Mouse (Mus musculus): ENCODE measurements around the gene Snap91. TPM values are rescaled to one million over a fixed set of nuclear protein-coding genes. Genes with fewer than 3 reads are reported as not detected.
A peak's percentile ranks its signal among the peaks of the same experiment; 100 is the strongest.

The Snap91 gene
- polyA plus RNA-seq, 1 experiment from 2014 or later: 3.8 TPM

- Histone ChIP-seq H3K27me3 (no peaks in the 10 kb centered on the region), H3K27ac (no peak overlapping the region), H3K4me1 (no peaks in the 10 kb centered on the region), H3K4me2 (no peak overlapping the region), H3K9me3 (no peaks in the 10 kb centered on the region), H3K4me3 (no peak overlapping the region), H3K9ac (no peak overlapping the region), H3K36me3 (no peaks in the 10 kb centered on the region)
- no peak for ATAC-seq (ENCODE audit: insufficient number of reproducible peaks, insufficient read depth, low FRiP score, low TSS enrichment, low read depth)
- 48% methylated on average over 4 of the region's 4 CpGs for WGBS
These were observed 102.2 kb downstream of the Snap91 start for GRCm38 (mm10) chr9:86778212-86778611.

GRCm38 (mm10) chr9:86777309-86777708, 103.1 kb downstream of the Snap91 start:
- Histone ChIP-seq H3K27ac (no peak overlapping the region), H3K4me2 (no peak overlapping the region), H3K27me3 (no peaks in the 10 kb centered on the region), H3K36me3 (no peaks in the 10 kb centered on the region), H3K9me3 (no peaks in the 10 kb centered on the region), H3K4me1 (no peaks in the 10 kb centered on the region), H3K4me3 (no peak overlapping the region), H3K9ac (no peak overlapping the region)
- no peak for ATAC-seq (ENCODE audit: insufficient number of reproducible peaks, insufficient read depth, low FRiP score, low TSS enrichment, low read depth)
- WGBS: 61% methylated on average over 7 of the region's 7 CpGs

- Histone ChIP-seq H3K27me3 (no peaks in the 10 kb centered on the region), H3K4me1 (no peaks in the 10 kb centered on the region), H3K4me3 (no peak overlapping the region), H3K9ac (no peak overlapping the region), H3K4me2 (no peak overlapping the region), H3K27ac (no peak overlapping the region), H3K36me3 (no peaks in the 10 kb centered on the region), H3K9me3 (no peaks in the 10 kb centered on the region)
- 91% methylated on average over 6 of the region's 6 CpGs for WGBS
- ATAC-seq (ENCODE audit: insufficient number of reproducible peaks, insufficient read depth, low FRiP score, low TSS enrichment, low read depth): no peak
These were observed 105.1 kb downstream of the Snap91 start for GRCm38 (mm10) chr9:86775374-86775773.

- no peak overlapping the region for H3K27ac ChIP-seq
- 69% methylated on average over 8 of the region's 8 CpGs for WGBS
- H3K9ac ChIP-seq: no peak overlapping the region
These were observed 106.5 kb downstream of the Snap91 start for GRCm38 (mm10) chr9:86773996-86774395.

GRCm38 (mm10) chr9:86772897-86773296, 107.6 kb downstream of the Snap91 start:
- H3K4me1 ChIP-seq: no peaks in the 10 kb centered on the region
- no peak for ATAC-seq (ENCODE audit: insufficient number of reproducible peaks, insufficient read depth, low FRiP score, low TSS enrichment, low read depth)
- no peak overlapping the region for H3K4me2 ChIP-seq
- WGBS: 83% methylated on average over 3 of the region's 3 CpGs
- no peak overlapping the region for H3K27ac ChIP-seq
- no peaks in the 10 kb centered on the region for H3K27me3 ChIP-seq
- no peaks in the 10 kb centered on the region for H3K9me3 ChIP-seq
- no peaks in the 10 kb centered on the region for H3K36me3 ChIP-seq
- no peak overlapping the region for H3K9ac ChIP-seq
- no peak overlapping the region for H3K4me3 ChIP-seq

More at GRCm38 (mm10) chr9:86773996-86774395, 106.5 kb downstream of the Snap91 start:
- Histone ChIP-seq H3K27me3 (no peaks in the 10 kb centered on the region), H3K4me3 (no peak overlapping the region), H3K4me1 (no peaks in the 10 kb centered on the region), H3K36me3 (no peaks in the 10 kb centered on the region), H3K9me3 (no peaks in the 10 kb centered on the region), H3K4me2 (no peak overlapping the region)
- no peak for ATAC-seq (ENCODE audit: insufficient number of reproducible peaks, insufficient read depth, low FRiP score, low TSS enrichment, low read depth)

GRCm38 (mm10) chr9:86766991-86767390, 113.5 kb downstream of the Snap91 start:
- Histone ChIP-seq H3K9ac (no peak overlapping the region), H3K4me2 (no peak overlapping the region), H3K4me3 (no peak overlapping the region), H3K9me3 (no peaks in the 10 kb centered on the region), H3K27me3 (no peaks in the 10 kb centered on the region), H3K4me1 (peaks cover 13% of the 10 kb centered on the region), H3K27ac (no peak overlapping the region), H3K36me3 (no peaks in the 10 kb centered on the region)
- WGBS: 84% methylated on average over 10 of the region's 10 CpGs
- no peak for ATAC-seq (ENCODE audit: insufficient number of reproducible peaks, insufficient read depth, low FRiP score, low TSS enrichment, low read depth)

GRCm38 (mm10) chr9:86764002-86764401, 116.5 kb downstream of the Snap91 start:
- Histone ChIP-seq H3K36me3 (no peaks in the 10 kb centered on the region), H3K9ac (no peak overlapping the region), H3K27me3 (no peaks in the 10 kb centered on the region), H3K4me3 (no peak overlapping the region), H3K4me1 (peaks cover 14% of the 10 kb centered on the region), H3K9me3 (no peaks in the 10 kb centered on the region), H3K4me2 (no peak overlapping the region), H3K27ac (no peak overlapping the region)
- no peak for ATAC-seq (ENCODE audit: insufficient number of reproducible peaks, insufficient read depth, low FRiP score, low TSS enrichment, low read depth)
- 65% methylated on average over 2 of the region's 2 CpGs for WGBS

GRCm38 (mm10) chr9:86762477-86763376, 117.7 kb downstream of the Snap91 start:
- no peaks in the 10 kb centered on the region for H3K9me3 ChIP-seq
- no peak overlapping the region for H3K27ac ChIP-seq
- no peak overlapping the region for H3K9ac ChIP-seq
- H3K4me2 ChIP-seq: no peak overlapping the region
- peaks cover 14% of the 10 kb centered on the region for H3K4me1 ChIP-seq
- H3K4me3 ChIP-seq: no peak overlapping the region
- H3K27me3 ChIP-seq: no peaks in the 10 kb centered on the region
- no peaks in the 10 kb centered on the region for H3K36me3 ChIP-seq
- no peak; the same call in 1 of the 2 replicates for ATAC-seq (ENCODE audit: insufficient number of reproducible peaks, insufficient read depth, low FRiP score, low TSS enrichment, low read depth)
- 34% methylated on average over 8 of the region's 8 CpGs for WGBS

- 0 out of 2 replicates have a peak, but pooled peaks have one; percentile 22 for ATAC-seq (ENCODE audit: insufficient number of reproducible peaks, insufficient read depth, low FRiP score, low TSS enrichment, low read depth)
- H3K4me1 ChIP-seq: peaks cover 21% of the 10 kb centered on the region
- WGBS: 22% methylated on average over 13 of the region's 13 CpGs
These were observed 134.4 kb downstream of the Snap91 start for GRCm38 (mm10) chr9:86745926-86746581.

GRCm38 (mm10) chr9:86744041-86744440, 136.4 kb downstream of the Snap91 start:
- ATAC-seq (ENCODE audit: insufficient number of reproducible peaks, insufficient read depth, low FRiP score, low TSS enrichment, low read depth): no peak
- 0 out of 2 replicates have a peak, but pooled peaks cover 4% of the 10 kb centered on the region for H3K27me3 ChIP-seq
- 20% methylated on average over 5 of the region's 5 CpGs for WGBS
- peaks cover 21% of the 10 kb centered on the region for H3K4me1 ChIP-seq
- peak overlapping the region; percentile 48 for H3K4me3 ChIP-seq
- H3K9ac ChIP-seq: peak overlapping the region; percentile 65
- no peaks in the 10 kb centered on the region for H3K36me3 ChIP-seq
- no peaks in the 10 kb centered on the region for H3K9me3 ChIP-seq
- no peak overlapping the region for H3K27ac ChIP-seq
- peak overlapping the region; percentile 74 for H3K4me2 ChIP-seq

More at GRCm38 (mm10) chr9:86745926-86746581, 134.4 kb downstream of the Snap91 start:
- H3K4me2 ChIP-seq: peak overlapping the region; percentile 44
- no peak overlapping the region for H3K9ac ChIP-seq
- no peak overlapping the region for H3K4me3 ChIP-seq
- 0 out of 2 replicates have a peak, but pooled peaks cover 4% of the 10 kb centered on the region for H3K27me3 ChIP-seq
- no peaks in the 10 kb centered on the region for H3K9me3 ChIP-seq
- H3K27ac ChIP-seq: no peak overlapping the region
- no peaks in the 10 kb centered on the region for H3K36me3 ChIP-seq

- peak within 1 kb of the TSS; percentile 51; the same call in 1 of the 2 replicates for H3K27ac ChIP-seq
- ATAC-seq (ENCODE audit: insufficient number of reproducible peaks, insufficient read depth, low FRiP score, low TSS enrichment, low read depth): peak; percentile 78
- 3% methylated on average over 19 of the region's 19 CpGs for WGBS
These were observed 137.2 kb downstream of the Snap91 start, which contains the start of gene Prss35 for GRCm38 (mm10) chr9:86742959-86743911. TSS of gene Prss35 (plus strand) at chr9:86743649.

More at GRCm38 (mm10) chr9:86742959-86743911, 137.2 kb downstream of the Snap91 start, which contains the start of gene Prss35:
- H3K4me3 ChIP-seq: peak within 1 kb of the TSS; percentile 48
- H3K9ac ChIP-seq: peak within 1 kb of the TSS; percentile 65
- H3K4me2 ChIP-seq: peak within 1 kb of the TSS; percentile 74
- H3K4me1 ChIP-seq: peaks cover 21% of the 10 kb centered on the region
- H3K27me3 ChIP-seq: 0 out of 2 replicates have a peak, but pooled peaks cover 4% of the 10 kb centered on the region
- no peaks in the 10 kb centered on the region for H3K36me3 ChIP-seq
- H3K9me3 ChIP-seq: no peaks in the 10 kb centered on the region
